Mouse (Mus musculus) lung, adult 2 months (tissue): ENCODE measurements around the gene Epb41l4b. TPM values are rescaled to one million over a fixed set of nuclear protein-coding genes. Genes with fewer than 3 reads are reported as not detected.

Experiments
- DNase-seq: peaks from one replicate; pipeline ENCODE4 v3.0.0; 2022
- H3K4me1 ChIP-seq: fragments of 200-500 bp; 2 replicates; pipeline ENCODE4 v1.6.1; 2011; ENCODE audit warnings: low read length; ENCODE audit not compliant: control insufficient read depth, insufficient read depth
- H3K4me3 ChIP-seq: fragments of 200-500 bp; replicated peaks from 2 replicates; pipeline ENCODE3; 2011; ENCODE audit warnings: low read depth, mild to moderate bottlenecking, control low read depth, low read length; ENCODE audit errors: extremely low read depth
- CTCF ChIP-seq: fragments of 200-500 bp; IDR thresholded peaks from 2 replicates; pipeline ENCODE4 v1.5.1; 2011; ENCODE audit warnings: mild to moderate bottlenecking, low read length, control low read depth; ENCODE audit not compliant: insufficient read depth
- POLR2A ChIP-seq: fragments of 200-500 bp; IDR thresholded peaks from 2 replicates; pipeline ENCODE4 v1.6.1; 2011; ENCODE audit warnings: low read depth, mild to moderate bottlenecking, control low read depth, low read length, borderline replicate concordance; ENCODE audit errors: extremely low read depth
- WGBS: fragments of 180-500 bp; shearing (Covaris S2); methylation state at CpG from one replicate; pipeline ENCODE4 v1.1.7; 2018; 5-methylcytosine and 5-hydroxymethylcytosine counted together
- polyA plus RNA-seq: library from polyadenylated mRNA; depleted of rRNA; stranded (reverse); fragments of >200 nt; gene quantifications from 2 replicates; pipeline ENCODE4 v1.2.3, GENCODE M21; 2012; rRNA removed

Epb41l4b gene
- polyA plus RNA-seq: 23.8 and 28.9 TPM in 2 replicates

- TF ChIP-seq CTCF (peak; percentile 38; the same call in 1 of the 2 replicates), POLR2A (no peak)
- 9% methylated on average over 140 of the region's 142 CpGs for WGBS
- H3K4me1 ChIP-seq: no peaks in the 10 kb centered on the region
- DNase-seq: peak; percentile 73
- H3K4me3 ChIP-seq: peak within 1 kb of the TSS; percentile 66
These were observed at the start of gene Epb41l4b for GRCm38 (mm10) chr4:57143026-57143937. TSS of gene Epb41l4b (minus strand) at chr4:57143437.

GRCm38 (mm10) chr4:57191543-57192283 lies 48.5 kb upstream of the Epb41l4b start:
- TF ChIP-seq POLR2A: no peak
- TF ChIP-seq CTCF: no peak
- 48% methylated on average over 9 of the region's 9 CpGs for WGBS
- Histone ChIP-seq H3K4me1 (peaks cover 2% of the 10 kb centered on the region; the same call in 1 of the 2 replicates), H3K4me3 (no peak overlapping the region)
- no peak for DNase-seq

GRCm38 (mm10) chr4:57189881-57190280 lies 46.6 kb upstream of the Epb41l4b start:
- Histone ChIP-seq H3K4me1 (peaks cover 2% of the 10 kb centered on the region; the same call in 1 of the 2 replicates), H3K4me3 (no peak overlapping the region)
- DNase-seq: no peak
- WGBS: 86% methylated on average over 2 of the region's 2 CpGs
- TF ChIP-seq CTCF: no peak
- no peak for TF ChIP-seq POLR2A

GRCm38 (mm10) chr4:57186035-57186434 lies 42.8 kb upstream of the Epb41l4b start:
- Histone ChIP-seq H3K4me3 (no peak overlapping the region), H3K4me1 (no peaks in the 10 kb centered on the region)
- DNase-seq: no peak
- no peak for TF ChIP-seq POLR2A
- no peak for TF ChIP-seq CTCF
- WGBS: 19% methylated on average over 6 of the region's 6 CpGs

GRCm38 (mm10) chr4:57185462-57185861 lies 42.2 kb upstream of the Epb41l4b start:
- 84% methylated on average over 8 of the region's 8 CpGs for WGBS
- no peak for DNase-seq
- Histone ChIP-seq H3K4me3 (no peak overlapping the region), H3K4me1 (no peaks in the 10 kb centered on the region)
- TF ChIP-seq POLR2A: no peak
- TF ChIP-seq CTCF: no peak

- H3K4me3 ChIP-seq: no peak overlapping the region
- H3K4me1 ChIP-seq: no peaks in the 10 kb centered on the region
- TF ChIP-seq POLR2A (no peak), CTCF (no peak)
- WGBS: 64% methylated on average over 4 of the region's 4 CpGs
- DNase-seq: no peak
These were observed 40.3 kb upstream of the Epb41l4b start for GRCm38 (mm10) chr4:57183493-57183892.

- 52% methylated on average over 1 of the region's 1 CpGs for WGBS
- DNase-seq: no peak
- Histone ChIP-seq H3K4me3 (no peak overlapping the region), H3K4me1 (no peaks in the 10 kb centered on the region)
- TF ChIP-seq CTCF (0 out of 2 replicates have a peak, but pooled peaks have one; percentile 30), POLR2A (no peak)
These were observed 38.3 kb upstream of the Epb41l4b start for GRCm38 (mm10) chr4:57181538-57181937.

GRCm38 (mm10) chr4:57178881-57179280 lies 35.6 kb upstream of the Epb41l4b start:
- DNase-seq: no peak
- TF ChIP-seq POLR2A: no peak
- no peak for TF ChIP-seq CTCF
- Histone ChIP-seq H3K4me1 (no peaks in the 10 kb centered on the region), H3K4me3 (no peak overlapping the region)
- 78% methylated on average over 4 of the region's 4 CpGs for WGBS

- Histone ChIP-seq H3K4me3 (no peak overlapping the region), H3K4me1 (no peaks in the 10 kb centered on the region)
- WGBS: 45% methylated on average over 10 of the region's 10 CpGs
- TF ChIP-seq POLR2A: no peak
- TF ChIP-seq CTCF: no peak
- DNase-seq: no peak
These were observed 32.1 kb upstream of the Epb41l4b start for GRCm38 (mm10) chr4:57175329-57175728.

- WGBS: 55% methylated on average over 8 of the region's 8 CpGs
- no peaks in the 10 kb centered on the region; the same call in 1 of the 2 replicates for H3K4me1 ChIP-seq
- TF ChIP-seq POLR2A (no peak), CTCF (no peak)
- no peak overlapping the region for H3K4me3 ChIP-seq
- no peak for DNase-seq
These were observed 29.6 kb upstream of the Epb41l4b start for GRCm38 (mm10) chr4:57172861-57173260.
